Mouse (Mus musculus) neural tube, embryonic 14.5 days (tissue): ENCODE measurements around the gene Gm42421. TPM values are rescaled to one million over a fixed set of nuclear protein-coding genes. Genes with fewer than 3 reads are reported as not detected.

Experiments used
- ATAC-seq: fragments of 200-750 bp; cut with Nextera tagmentation; 2 replicates; pipeline ENCODE4 v1.8.0; 2017; ENCODE audit warnings: low read depth, mild to moderate bottlenecking, moderate TSS enrichment, moderate library complexity
- H3K27ac ChIP-seq: fragments of 300-500 bp; sonication (generic); 2 replicates; pipeline ENCODE4 v1.5.1; 2014; ENCODE audit warnings: low read depth, mild to moderate bottlenecking, control low read depth, low read length, moderate library complexity, mixed read lengths
- H3K27me3 ChIP-seq: fragments of 300-500 bp; sonication (generic); 2 replicates; pipeline ENCODE4 v1.6.1; 2014; ENCODE audit warnings: low read length; ENCODE audit not compliant: control insufficient read depth, insufficient read depth
- H3K36me3 ChIP-seq: fragments of 300-500 bp; sonication (generic); 2 replicates; pipeline ENCODE4 v1.6.1; 2014; ENCODE audit warnings: low read length, mixed read lengths; ENCODE audit not compliant: control insufficient read depth, insufficient read depth
- H3K4me1 ChIP-seq: fragments of 300-500 bp; sonication (generic); 2 replicates; pipeline ENCODE4 v1.6.1; 2014; ENCODE audit warnings: low read length; ENCODE audit not compliant: control insufficient read depth, insufficient read depth
- H3K4me2 ChIP-seq: fragments of 300-500 bp; sonication (generic); 2 replicates; pipeline ENCODE4 v1.6.1; 2014; ENCODE audit warnings: mild to moderate bottlenecking, low read depth, low read length, control low read depth
- H3K4me3 ChIP-seq: fragments of 300-500 bp; sonication (generic); 2 replicates; pipeline ENCODE4 v1.5.1; 2014; ENCODE audit warnings: low read depth, low read length, control low read depth, mixed read lengths
- H3K9ac ChIP-seq: fragments of 300-500 bp; sonication (generic); replicated peaks from 2 replicates; pipeline ENCODE4 v1.6.1; 2014; ENCODE audit warnings: low read depth, mild to moderate bottlenecking, control low read depth, low read length, mixed read lengths
- H3K9me3 ChIP-seq: fragments of 300-500 bp; sonication (generic); 2 replicates; pipeline ENCODE4 v1.6.1; 2016; ENCODE audit warnings: low read length; ENCODE audit not compliant: control insufficient read depth
- WGBS: fragments of 180-500 bp; shearing (Covaris S2); extraction: QIAGEN DNeasy Blood & Tissue Kit; methylation state at CpG from one replicate; pipeline ENCODE4 v1.1.7; 2014; 5-methylcytosine and 5-hydroxymethylcytosine counted together
- polyA plus RNA-seq: library from polyadenylated mRNA; unstranded; fragments of >200 nt; fragmentation: Nextera tagmentation; extraction: Ambion mirVana; gene quantifications from 2 replicates; pipeline ENCODE4 v1.2.1, GENCODE M21; 2014

Gene Gm42421
- polyA plus RNA-seq, 1 experiment from 2014 or later = 3.1 TPM

DNA sequence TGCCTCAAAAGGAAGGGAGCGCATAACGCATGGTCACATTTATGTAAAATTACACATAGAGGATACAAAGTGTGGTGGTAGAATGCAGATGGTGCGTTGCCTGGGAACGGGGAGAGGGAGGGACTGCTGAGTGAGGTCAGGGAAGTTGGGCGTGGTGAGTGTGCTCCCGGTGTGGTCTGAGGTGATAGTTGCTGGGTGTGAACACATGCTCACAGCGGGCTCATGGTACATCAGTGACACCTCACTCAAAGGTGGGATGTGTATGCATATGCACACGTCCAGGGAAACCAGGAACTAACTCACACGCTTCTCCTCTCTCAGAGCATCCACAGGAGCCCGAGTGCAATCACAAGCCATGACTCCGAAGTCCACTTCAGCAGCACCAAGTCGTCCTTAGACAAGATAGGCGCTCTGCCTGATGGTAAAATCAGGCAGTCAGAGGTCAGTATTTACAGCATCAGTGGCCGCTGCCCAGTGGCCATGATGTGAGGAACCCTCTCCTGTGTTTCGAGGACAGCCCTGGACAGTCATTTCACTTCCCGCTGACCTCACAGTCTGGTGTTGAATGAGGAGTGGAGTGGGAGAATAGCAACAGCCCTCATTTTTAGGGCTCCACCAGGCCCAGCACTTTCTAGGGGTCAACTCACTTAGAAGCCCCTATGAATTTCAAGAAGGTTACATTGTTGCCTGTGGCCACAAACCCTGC lies 48.9 kb downstream of the Gm42421 start:
- H3K9me3 ChIP-seq = no peaks in the 10 kb centered on the region
- H3K4me3 ChIP-seq = no peak overlapping the region
- no peak for ATAC-seq
- no peaks in the 10 kb centered on the region for H3K36me3 ChIP-seq
- H3K27me3 ChIP-seq = no peaks in the 10 kb centered on the region
- H3K4me2 ChIP-seq = no peak overlapping the region
- H3K9ac ChIP-seq = no peak overlapping the region
- no peak overlapping the region for H3K27ac ChIP-seq
- WGBS = 81% methylated on average over 16 of the region's 16 CpGs
- 0 out of 2 replicates have a peak, but pooled peaks cover 3% of the 10 kb centered on the region for H3K4me1 ChIP-seq

DNA sequence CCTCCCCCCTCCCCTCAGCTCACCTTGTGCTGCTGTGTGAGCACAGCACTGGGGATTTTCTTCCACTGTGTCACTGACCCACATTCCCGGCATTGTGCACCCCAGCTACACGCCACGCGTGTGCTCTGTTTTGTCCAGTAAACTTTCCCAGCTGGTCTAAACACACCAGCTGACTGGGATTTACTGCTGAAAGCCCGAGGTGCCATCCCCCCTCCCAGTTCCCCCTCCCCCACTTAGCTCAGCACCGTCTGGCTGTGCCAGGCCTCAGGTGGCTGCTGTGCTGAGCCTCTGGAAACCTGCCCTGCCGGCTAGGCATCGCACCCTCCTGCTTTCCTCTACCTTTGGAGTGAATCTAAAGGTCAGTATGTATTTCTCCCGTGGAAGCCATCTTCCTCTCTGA lies 52.9 kb downstream of the Gm42421 start:
- peak; percentile 46; the same call in 1 of the 2 replicates for ATAC-seq
- 20% methylated on average over 9 of the region's 9 CpGs for WGBS
- no peak overlapping the region for H3K27ac ChIP-seq

DNA sequence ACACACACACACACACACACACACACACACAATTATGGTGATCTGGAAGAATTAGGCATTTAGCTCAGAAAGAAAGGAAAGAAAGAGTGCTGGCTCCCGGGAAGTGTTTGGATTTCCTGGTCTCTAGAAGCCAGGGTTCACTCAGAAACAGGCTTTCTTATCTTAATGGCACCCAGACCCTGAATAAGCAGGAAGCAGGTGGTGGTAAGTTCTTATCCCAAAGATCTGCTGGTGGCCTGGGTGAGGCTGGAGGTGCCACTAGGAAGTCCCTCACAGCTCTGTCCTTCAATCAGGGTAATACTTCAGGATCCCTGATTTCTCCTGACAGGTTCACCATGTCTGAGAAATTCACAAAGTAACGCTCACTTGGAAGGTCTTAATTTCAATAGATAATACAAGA lies 54.4 kb downstream of the Gm42421 start:
- Histone ChIP-seq H3K27ac (no peak overlapping the region), H3K4me2 (no peak overlapping the region), H3K4me3 (no peak overlapping the region), H3K36me3 (peaks cover 16% of the 10 kb centered on the region), H3K9ac (no peak overlapping the region), H3K9me3 (no peaks in the 10 kb centered on the region), H3K27me3 (no peaks in the 10 kb centered on the region), H3K4me1 (0 out of 2 replicates have a peak, but pooled peaks cover 3% of the 10 kb centered on the region)
- WGBS = 88% methylated on average over 2 of the region's 2 CpGs
- no peak for ATAC-seq

More for the DNA sequence above, 52.9 kb downstream of the Gm42421 start:
- Histone ChIP-seq H3K9ac (no peak overlapping the region), H3K9me3 (no peaks in the 10 kb centered on the region), H3K27me3 (no peaks in the 10 kb centered on the region), H3K36me3 (peaks cover 5% of the 10 kb centered on the region), H3K4me1 (0 out of 2 replicates have a peak, but pooled peaks cover 3% of the 10 kb centered on the region), H3K4me3 (no peak overlapping the region), H3K4me2 (no peak overlapping the region)

DNA sequence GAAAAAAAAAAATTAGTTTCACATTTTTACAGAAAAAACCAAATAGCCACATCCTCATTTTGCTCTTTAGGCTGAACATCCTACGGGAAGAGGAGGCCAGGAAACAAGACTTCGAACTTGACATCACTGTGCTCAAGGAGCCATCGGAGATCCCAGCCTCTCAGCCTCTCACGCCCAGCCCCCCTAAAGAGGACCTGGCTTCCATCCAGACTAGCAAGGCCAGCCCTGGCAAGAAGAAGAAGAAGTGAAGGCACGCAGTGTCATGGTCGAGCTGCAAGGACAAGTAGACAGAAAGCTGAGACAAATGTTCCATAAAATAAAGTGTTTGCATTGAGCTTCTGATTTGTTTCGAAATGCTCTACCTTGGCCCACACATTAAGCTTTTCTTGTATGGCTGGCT lies 57.4 kb downstream of the Gm42421 start:
- Histone ChIP-seq H3K9me3 (no peaks in the 10 kb centered on the region), H3K36me3 (peaks cover 39% of the 10 kb centered on the region)

More for the DNA sequence above, 57.4 kb downstream of the Gm42421 start:
- no peak overlapping the region for H3K9ac ChIP-seq
- H3K4me3 ChIP-seq = no peak overlapping the region
- no peak for ATAC-seq
- H3K4me1 ChIP-seq = 0 out of 2 replicates have a peak, but pooled peaks cover 3% of the 10 kb centered on the region
- H3K27me3 ChIP-seq = no peaks in the 10 kb centered on the region
- 83% methylated on average over 7 of the region's 7 CpGs for WGBS
- H3K27ac ChIP-seq = no peak overlapping the region
- H3K4me2 ChIP-seq = no peak overlapping the region

Other genes starting within 250 kb of the Gm42421 start
- gene Usp42, start 195.9 kb upstream of the Gm42421 start, polyA plus RNA-seq = 30.6 and 31.2 TPM in 2 replicates
- 54.9 and 57.9 TPM in 2 replicates for gene Eif2ak1, start 110.4 kb upstream of the Gm42421 start, polyA plus RNA-seq
- 0.37 and 0.39 TPM in 2 replicates for gene Ankrd61, start 30.5 kb upstream of the Gm42421 start, polyA plus RNA-seq
- gene Aimp2, start 18.3 kb upstream of the Gm42421 start, polyA plus RNA-seq = 84.4 and 90.5 TPM in 2 replicates
- 28.3 and 34.1 TPM in 2 replicates for gene Pms2, start 18.2 kb upstream of the Gm42421 start, polyA plus RNA-seq
- 5.9 and 6.0 TPM in 2 replicates for gene Rsph10b, start 4.9 kb downstream of the Gm42421 start, polyA plus RNA-seq
- 83.5 and 93.2 TPM in 2 replicates for gene Ccz1, start 86.7 kb downstream of the Gm42421 start, polyA plus RNA-seq
- gene Ocm, start 98.5 kb downstream of the Gm42421 start, polyA plus RNA-seq = not detected in 2 replicates
- 10.8 and 11.1 TPM in 2 replicates for gene Lmtk2, start 172.3 kb downstream of the Gm42421 start, polyA plus RNA-seq